Mouse (Mus musculus): ENCODE measurements around the gene Nrp2.

The Nrp2 gene

DNA sequence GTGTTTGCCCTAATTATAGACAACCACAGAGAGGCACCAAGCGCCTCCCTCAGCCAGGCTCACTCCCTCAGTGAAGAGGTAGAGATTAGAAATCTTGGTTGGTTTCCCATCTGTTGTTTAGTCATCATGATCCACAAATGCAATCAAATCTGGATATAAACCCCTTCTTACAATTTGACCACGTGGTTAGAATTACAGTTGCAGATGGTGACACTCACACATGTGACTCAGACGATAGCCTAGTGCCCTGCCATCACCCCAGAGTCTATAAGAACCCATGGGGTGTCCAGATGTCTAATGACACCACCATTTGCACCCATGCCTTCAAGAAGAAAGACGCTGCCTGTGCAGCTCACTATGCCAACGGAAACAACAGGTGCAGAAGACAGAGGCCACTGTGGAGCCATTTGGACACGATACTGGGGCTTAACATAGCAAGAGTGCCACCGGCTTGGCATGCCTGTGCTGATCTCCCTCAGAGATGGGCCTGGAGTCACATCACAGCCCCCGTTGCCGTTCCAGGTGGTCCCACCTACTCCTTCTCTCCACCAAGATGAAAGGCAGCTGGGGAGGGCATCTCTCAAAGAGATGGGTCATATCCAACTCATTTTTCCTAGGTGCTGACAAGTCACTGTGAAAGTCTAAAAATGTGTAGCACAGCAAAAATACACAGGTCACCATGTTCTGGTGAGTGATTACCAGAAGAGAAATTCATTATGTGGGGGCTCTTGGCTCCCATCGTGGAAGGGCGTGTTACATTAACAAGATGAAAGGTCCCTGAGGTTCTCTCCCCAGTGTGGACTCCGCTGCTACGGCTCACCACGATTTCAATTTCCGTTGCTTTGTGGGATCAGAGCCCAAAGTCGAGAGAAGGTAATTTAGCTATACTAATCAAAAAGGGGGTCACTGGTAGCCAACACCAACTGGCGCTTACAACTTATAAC lies 123.0 kb downstream of the Nrp2 start:
- peak; percentile 83 for DNase-seq

DNA sequence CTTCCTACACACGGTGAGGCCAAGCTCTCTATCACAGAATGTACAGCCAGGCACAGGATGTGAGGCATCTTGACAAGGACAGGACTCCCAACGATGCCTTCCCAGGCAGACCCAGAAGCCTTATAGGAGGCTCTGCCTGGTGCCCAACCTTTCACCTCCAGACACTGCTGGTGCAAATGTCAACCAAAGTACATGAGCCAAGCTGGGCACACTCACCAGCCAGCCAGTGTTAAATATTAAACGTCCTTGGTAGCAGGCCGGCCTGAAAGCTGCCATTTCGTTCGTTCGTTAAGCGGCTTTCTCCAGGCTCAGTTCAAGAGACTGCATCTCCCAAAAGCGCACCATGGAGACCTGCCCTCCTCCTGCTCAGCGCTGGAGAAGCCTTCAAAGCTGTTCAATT lies 124.2 kb downstream of the Nrp2 start:
- DNase-seq = peak; percentile 94

DNA sequence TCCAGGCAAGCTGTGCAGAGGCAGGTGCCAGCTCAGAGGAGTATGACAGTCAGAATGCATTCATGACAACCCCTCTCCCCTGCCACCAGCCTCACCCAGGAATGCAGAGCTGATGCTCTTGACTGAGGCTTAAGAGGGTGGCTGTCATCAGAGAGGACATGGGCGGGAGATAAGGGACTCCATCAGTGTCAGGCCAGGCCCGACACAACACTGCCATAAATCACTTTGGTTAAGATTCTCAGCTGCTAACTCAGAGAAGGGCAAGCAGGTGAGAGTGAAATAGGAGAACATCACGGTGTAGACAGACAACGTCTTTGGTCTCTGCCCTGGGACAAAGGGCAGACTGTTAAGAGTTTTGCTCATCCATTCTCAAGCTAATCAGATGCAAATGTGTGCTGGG lies 125.1 kb downstream of the Nrp2 start:
- DNase-seq = peak; percentile 78

DNA sequence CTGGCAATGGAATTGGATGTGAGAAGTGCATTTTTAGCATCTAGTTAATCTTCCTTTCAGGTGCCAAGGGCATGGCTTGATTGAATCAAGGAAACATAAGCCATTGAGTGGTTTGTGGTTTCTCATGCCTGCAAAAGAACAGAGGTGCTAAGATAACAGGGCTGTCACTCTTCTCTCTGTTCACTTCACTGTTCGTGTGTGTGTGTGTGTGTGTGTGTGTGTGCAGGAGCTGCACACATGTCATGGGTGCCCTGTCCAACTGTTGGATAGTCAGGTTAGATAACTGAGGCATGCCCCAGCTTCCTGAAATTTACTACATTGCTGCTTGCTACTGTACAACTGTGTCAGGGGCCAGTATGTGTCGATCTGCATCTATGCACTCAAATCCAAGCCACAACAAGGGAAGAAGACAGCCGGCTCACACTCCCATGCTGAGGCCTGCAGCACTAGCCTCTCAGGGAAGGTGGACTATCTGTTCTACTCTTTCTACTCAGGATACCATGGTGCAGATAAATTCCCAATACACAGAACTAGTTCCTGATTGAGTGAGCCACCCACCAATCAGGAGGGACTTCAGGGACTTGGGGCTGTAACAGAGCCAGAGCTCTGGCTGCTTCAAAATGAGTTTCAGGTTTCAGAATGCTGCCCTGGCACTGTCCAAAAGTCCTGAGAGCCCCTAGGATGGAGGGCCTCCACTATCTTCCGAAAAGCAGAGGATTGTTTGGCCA lies 126.8 kb downstream of the Nrp2 start:
- DNase-seq = no peak

DNA sequence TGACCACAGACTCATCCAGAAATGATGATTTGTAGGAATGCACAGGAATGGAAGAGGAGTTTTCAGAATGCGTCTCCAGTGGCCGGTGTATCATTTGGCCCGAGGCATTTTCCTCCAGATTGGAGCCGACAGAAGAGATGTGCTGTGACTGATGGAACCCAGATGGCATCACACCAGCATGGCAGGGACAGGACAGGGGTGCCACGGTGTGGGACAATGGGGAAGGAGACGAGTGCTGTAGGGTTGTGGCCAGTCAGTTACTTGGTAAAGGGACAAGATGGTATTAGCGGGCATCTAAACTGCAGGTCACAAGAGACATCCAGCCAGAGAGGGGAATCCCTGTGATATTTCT lies 127.3 kb downstream of the Nrp2 start:
- DNase-seq = no peak

DNA sequence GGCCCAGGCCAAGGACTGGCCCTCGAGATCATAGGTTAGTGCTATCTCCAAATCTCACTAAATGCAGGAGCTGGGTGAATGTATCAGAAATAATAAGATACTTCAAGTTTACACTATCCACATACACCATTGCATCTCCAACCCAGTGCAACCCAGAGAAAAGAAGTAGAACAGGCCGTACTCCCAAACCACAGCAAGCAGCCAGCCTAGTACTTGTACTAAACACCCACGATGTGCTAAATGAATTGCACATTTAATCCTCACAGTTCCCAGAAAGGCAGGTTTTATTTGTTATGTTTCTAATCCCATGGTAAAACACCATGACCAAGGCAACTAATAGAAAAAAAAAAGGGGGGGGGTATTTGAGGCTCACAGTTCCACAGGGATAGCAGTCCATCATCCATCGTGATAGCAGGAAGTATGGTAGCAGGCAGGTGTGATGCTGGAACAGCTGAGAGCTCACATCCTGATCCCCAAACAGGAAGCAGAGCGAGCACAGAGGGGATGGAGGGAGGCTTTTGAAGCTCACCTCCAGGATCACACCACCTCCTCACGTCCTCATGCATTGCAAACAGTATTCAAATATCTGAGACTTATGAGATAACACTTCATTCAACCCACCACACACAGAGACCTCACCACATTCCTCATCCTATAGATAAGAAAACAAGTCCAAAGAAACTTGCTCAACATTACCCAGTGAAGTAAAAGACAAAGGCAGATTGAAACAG lies 128.8 kb downstream of the Nrp2 start:
- DNase-seq = no peak

DNA sequence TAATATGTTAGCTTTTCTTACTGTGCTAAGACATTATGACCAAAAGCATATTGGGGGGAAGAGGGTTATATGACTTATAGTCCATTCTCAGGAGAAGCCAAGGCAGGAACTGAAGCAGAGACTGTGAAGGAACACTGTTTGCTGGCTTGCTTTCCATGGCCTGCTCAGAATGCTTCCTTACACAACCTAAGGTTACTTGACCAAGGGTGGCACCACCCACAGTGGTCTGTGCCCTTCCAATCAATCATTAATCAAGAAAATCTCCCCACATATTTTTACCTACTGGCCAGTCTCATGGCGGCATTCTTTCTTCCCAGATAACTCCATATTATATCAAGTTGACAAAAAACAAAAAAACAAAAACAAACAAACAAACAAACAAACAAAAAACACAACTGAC lies 130.3 kb downstream of the Nrp2 start:
- peak; percentile 73 for DNase-seq

DNA sequence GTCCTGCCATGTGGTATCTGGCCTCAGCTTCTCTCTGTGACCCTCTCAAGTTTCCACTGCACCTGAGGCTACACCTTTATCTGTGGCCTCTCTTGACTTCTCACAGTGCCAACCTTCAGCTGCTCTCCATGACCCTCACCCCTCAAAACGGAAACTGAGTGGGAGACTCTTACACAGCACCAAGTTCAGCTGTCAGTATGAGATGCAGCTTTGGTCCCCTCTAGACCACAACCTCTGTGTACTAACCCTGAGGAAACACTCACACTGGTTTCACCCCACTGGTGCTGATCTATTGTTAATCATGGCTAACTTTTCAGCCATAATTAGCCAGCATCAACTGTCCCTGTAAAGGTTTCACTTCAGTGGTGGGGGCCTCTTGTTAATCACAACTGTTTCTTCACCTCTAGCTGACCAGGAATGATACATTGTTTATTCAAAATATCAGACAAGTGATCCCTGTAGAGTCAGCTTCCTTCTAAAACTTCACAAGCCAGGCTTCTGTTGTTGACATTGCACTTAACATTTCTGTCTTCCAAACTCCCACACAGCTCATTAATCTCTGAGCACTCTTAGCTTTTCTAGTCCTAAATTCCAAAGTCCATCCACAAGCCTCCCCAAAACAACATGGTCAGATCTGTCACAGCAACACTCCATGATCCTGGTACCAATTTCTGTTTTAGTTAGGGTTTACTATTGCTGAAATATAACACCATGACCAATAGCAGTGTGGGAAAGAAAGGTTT lies 131.5 kb downstream of the Nrp2 start:
- peak; percentile 41 for DNase-seq

DNA sequence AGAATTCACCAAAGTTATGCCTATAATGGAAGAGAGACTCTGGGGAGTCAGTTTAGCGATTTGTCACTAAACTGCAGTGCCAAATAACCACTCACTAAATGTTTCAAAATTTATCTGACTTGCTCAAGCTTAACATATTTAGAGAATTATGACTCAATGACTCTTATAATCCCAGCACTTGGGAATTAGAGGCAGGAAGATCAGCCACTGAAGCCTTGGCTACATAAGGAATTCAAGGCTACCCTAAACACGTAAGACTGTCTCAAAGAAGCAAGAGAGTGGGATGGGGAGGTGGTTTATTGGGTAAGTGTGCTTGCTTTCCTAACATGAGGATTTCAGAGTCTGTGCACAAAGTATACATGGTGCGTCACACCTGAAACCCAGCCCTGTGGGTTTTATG lies 135.0 kb downstream of the Nrp2 start:
- no peak for DNase-seq

DNA sequence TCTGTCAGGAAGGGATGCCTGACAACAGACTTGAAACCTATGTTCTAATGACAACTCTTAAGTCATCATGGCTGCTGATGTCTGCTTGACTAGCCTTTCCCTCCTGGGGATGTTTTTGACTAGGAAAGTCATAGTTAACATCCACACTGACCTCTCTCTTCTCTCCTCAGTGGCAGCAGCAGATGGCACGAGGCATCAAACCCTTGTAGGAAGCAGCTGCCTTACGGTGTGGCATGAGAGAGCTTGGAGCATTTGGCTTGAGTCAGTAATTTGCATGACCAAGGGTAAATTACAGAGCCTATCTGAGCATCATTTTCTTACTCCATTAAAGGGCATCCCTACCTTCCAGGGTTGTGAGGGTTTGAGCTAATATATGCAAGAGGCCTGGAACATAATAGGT lies 135.5 kb downstream of the Nrp2 start:
- no peak for DNase-seq

DNA sequence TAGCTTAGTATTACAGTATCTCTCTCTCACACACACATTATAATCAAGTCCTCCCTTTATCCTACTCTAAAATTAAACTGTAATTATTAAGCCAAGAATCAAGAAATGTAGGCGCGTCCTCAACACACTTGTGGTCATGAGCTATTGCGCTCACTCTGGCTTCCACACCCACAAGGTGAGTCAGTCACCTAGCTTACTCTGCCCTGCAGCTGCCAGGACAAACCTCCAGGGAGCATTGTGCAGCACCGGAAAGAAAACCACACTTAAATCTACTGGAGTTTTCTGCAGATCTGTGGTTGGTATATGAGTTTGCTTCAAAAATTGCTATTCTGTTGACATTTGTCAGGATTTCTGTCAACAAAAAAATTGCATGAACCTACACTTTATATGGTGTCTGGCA lies 140.1 kb downstream of the Nrp2 start:
- DNase-seq = no peak

DNA sequence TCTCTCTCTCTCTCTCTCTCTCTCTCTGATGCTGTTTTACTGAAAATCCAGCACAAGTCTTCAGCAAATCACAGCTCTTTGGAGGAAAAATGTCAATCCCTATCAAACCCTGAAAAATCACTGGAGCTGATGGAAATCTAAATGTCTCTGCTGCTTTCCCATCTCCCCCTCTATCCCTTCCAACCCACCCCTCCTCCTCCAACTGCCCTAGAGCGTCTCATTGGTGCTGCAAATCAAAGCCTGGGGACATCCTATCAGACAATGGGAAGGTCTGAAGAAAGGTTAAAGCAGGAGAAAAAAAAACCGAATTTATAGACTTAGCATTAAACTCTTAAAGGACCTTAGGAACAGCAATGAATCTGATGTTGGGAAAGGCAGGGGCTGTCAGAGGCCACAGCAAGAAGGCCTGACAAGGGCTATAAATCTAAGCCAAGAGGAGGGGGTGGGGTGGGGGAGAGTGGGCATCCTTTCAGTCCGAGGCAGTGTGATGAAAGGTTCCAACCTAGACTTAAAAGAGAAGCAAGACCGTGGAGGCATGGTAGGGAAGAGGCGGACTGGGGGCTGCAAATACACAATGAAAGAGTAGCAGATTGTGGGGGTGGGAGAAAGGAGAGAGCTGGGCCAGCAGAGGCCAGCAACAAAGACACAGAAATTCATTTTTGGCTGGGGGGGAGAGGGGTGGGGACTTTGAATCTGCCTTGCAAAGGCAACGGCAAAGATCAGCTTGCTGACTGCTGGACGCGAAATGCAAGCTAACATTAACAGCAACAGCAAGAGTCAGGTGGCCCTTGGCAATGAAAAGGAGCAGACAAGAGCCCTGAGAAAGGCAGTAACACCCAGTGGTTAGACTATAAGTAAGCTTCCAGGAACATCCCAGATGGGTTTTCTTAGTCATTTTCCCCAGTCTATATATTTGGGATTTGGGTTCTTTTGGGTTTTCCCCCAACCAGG lies 148.2 kb downstream of the Nrp2 start:
- DNase-seq = no peak

DNA sequence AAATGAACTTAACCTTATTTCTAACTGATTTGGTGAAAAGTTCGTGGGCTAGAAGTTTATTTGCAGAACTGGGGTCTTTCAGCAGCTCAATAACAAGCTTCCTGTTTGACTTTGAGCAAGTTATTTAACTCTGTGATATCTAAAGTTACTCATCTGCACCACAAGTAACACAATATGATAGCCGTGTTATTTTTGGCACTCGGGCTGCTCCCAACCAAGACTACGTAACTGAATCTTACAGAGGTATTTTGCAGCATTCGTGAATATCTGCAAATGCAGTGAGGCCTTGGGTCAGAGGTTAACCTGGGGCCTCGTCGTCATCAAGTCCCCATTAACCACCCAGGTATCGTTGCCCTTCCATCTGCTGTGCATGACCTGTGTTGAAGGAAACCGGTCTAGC lies 150.3 kb downstream of the Nrp2 start:
- peak; percentile 22 for DNase-seq

DNA sequence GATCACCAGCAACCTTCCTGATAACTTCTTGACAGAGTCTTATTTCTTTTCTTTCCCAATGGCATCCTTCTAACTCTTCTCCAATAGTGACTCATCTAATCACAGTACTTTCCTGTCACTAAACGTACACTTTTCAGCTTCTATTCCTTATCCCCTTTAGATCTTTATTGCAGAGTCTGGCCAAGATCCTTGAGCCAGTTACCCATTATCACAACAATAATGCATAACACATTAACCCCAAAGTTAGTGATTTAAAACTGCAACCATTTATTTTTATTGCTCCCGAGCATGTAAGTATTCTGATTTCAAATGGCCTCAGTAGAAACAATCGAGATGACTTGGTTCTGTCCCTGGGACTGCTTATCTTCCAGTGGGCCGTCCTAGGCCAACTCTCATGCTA lies 150.9 kb downstream of the Nrp2 start:
- peak; percentile 54 for DNase-seq

DNA sequence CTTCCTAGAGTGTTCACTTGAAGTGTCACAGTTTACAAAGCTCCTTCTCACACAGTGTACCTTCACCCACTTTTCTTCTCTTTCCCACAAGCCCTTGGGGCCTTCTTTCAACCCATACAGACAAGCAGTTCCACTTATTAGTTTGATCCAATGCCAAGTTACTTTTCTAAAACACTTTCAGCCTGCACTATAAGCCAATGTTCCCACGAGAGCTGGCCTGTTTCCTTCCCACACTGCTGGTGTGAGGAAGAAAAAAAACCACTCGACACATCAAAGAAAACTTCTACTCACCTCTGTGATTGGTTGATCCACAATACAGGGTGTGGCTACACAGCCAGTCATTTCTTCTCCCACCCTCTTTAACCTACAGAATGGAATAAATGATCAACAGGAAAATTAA lies 156.0 kb downstream of the Nrp2 start:
- DNase-seq = no peak

DNA sequence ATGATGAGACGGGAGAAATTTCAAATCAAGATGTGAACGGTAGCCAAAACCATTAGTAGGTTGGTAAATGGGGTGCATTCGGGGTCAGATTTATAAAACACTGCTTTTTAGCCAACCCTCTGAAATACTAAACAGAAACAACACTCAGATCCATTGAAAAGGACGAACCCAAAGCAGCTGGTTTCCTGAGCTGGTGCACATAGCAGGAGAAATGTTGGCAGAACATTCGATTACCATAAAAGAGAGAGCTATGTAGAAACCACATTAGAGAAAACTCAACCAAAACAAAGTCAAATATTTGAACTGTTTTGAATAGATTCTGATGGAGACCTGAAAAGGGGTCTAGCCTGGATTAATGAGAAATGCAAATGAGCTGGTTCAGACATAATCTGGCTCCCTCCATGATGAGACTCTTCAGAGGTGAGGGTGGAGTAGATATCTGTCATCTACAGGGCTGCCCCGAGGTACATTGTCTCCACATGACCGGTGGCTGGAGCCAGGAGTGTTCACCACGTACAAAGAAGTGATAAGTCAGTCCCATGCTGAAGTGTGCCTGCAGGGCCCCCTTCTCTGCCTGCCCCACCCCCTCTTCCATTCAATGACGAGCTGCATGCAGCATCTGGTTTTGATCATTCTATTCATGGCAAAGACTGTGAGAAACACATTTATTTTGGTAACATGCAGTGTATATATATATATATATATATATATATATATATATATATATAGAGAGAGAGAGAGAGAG lies 156.6 kb downstream of the Nrp2 start:
- DNase-seq = no peak

DNA sequence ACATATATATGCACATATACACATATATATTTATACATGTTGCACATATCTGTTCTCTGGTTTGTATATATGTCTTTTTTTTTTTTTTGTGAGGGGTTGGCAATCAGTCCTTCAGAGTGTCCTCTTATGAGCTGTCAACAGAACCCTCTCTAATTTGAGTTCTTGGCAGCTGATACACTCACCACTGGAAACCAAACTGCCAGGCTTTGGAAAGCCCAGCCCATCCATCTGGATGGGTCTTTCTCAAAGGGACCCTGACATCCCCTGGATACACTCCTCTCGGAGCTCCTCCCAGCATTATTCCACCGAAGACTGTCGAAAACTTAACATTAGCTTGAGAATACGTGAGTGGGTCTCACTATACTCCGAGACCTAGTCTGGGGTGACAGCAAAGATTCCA lies 157.2 kb downstream of the Nrp2 start:
- no peak for DNase-seq

DNA sequence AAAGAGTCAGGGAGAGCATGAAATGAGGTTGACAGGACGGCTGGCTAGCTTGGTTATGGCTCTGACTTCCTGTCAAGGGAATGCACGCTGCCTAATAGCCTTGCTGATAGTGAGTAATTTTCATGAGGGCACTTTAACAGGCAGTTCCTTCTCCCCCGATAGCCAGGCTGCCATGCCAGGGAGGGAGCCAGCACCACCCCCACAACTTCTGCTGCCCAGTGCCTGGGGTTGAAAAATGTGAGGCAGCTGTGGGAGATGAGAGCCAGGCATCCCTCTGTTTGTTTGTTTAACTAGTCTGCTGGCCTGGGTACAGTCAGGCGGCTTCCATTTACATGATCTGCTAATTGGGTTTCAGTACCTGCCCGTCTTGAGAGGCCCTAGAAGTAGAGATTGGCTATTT lies 157.7 kb downstream of the Nrp2 start:
- no peak for DNase-seq
